Mouse (Mus musculus): Measurements from ENCODE around the gene Sirt3.

The Sirt3 gene

DNA sequence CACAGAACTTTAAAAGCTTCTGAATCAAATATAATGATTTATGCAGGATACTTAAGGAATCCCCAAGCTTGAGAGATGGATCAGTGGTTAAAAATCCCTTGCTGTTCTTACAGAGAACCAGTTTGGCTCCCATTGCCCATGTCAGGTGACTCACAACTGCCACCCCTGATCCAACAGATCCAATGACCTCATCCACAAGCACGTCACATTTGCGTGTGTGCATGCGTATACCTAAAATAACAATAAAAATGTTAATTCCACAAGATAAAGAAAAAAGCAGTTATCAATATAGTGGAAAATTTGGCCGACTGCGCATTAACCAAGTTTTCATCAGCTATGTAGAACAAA is 60.8 kb downstream of the Sirt3 start:
- no peak for DNase-seq (ENCODE audit: low read depth in 2 of 2, low spot score in 2 of 2)

DNA sequence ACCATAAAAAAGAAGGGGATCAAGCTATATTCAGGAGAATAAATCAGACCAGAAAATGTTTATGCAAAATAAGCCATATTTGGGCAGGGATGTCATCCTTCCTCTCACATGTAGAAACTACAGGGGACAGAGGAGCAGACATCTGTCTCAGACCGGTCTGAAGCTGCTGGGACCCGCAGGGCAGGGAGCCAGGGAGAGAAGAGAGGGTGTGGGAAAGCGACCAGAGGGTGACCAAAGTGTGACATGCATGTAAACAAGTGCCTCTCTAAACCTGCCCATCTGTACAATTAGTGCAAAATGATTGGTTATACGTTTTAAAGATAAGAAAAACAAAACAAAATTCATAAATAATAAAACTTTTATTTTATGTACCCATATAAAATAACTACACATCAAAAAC is 61.9 kb downstream of the Sirt3 start:
- DNase-seq (ENCODE audit: low read depth in 2 of 2, low spot score in 2 of 2), result no peak

All from CD8-positive naive resting alpha-beta T cell, adult 2 months (primary cell).